Mouse (Mus musculus): ENCODE measurements at regions not wholly inside any gene's neighbourhood (a gene's known extent, or its start where the extent isn't known, plus 50 kb on each side); places are given as distances from the start of the nearest gene placed in this dataset.

- Histone ChIP-seq H3K4me2 (replicated peaks) (no peak overlapping the region), H3K4me3 (replicated peaks; ENCODE audit: low read length) (no peak overlapping the region), H3K9me3 (ENCODE audit: control insufficient read depth, low read length) (no peaks in the 10 kb centered on the region), H3K36me3 (replicated peaks; ENCODE audit: control insufficient read depth, insufficient read depth) (no peaks in the 10 kb centered on the region), H3K27ac (no peak overlapping the region), H3K4me1 (replicated peaks; ENCODE audit: control insufficient read depth, insufficient read depth, low read length) (no peaks in the 10 kb centered on the region), H3K27me3 (ENCODE audit: control insufficient read depth, insufficient read depth, low read length) (no peaks in the 10 kb centered on the region), H3K9ac (no peak overlapping the region)
- DNase-seq (ENCODE audit: low spot score) (no peak), ATAC-seq (ENCODE audit: low FRiP score) (peak; percentile 65)
- 80% methylated on average over 4 of the region's 4 CpGs for WGBS
Measured at GRCm38 (mm10) chr13:75523293-75524278, 183.0 kb upstream of the Ell2 start.

DNA sequence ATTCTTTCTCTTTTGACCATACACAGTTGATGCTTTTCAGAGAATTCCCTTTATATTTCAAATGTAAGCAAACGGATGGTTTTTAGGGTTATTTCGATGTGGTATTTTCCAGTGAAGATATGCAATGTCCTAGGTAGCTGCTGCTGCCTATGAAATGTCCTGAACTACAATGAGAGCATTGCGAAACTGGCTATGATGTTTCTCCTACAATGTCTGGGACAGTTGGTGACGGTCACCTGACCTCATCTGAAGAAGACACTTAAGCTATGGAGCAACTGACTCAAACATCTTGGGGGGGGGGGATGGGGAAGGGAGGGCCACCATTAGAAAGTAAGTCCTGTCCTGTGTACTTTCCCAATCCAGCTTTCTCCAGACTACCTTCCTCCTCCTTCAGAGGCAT lies 182.1 kb upstream of the Ell2 start:
- Histone ChIP-seq H3K4me2 (replicated peaks) (no peak overlapping the region), H3K27ac (no peak overlapping the region), H3K4me1 (replicated peaks; ENCODE audit: control insufficient read depth, insufficient read depth, low read length) (no peaks in the 10 kb centered on the region), H3K36me3 (replicated peaks; ENCODE audit: control insufficient read depth, insufficient read depth) (no peaks in the 10 kb centered on the region), H3K9ac (no peak overlapping the region), H3K27me3 (ENCODE audit: control insufficient read depth, insufficient read depth, low read length) (no peaks in the 10 kb centered on the region), H3K4me3 (replicated peaks; ENCODE audit: low read length) (no peak overlapping the region), H3K9me3 (ENCODE audit: control insufficient read depth, low read length) (no peaks in the 10 kb centered on the region)
- DNase-seq (ENCODE audit: low spot score) (no peak), ATAC-seq (ENCODE audit: low FRiP score) (no peak)
- WGBS, result 93% methylated on average over 4 of the region's 4 CpGs

GRCm38 (mm10) chr13:75531566-75531965 lies 175.0 kb upstream of the Ell2 start:
- H3K4me3 ChIP-seq (replicated peaks; ENCODE audit: low read length), result no peak overlapping the region
- no peak overlapping the region for H3K9ac ChIP-seq
- H3K36me3 ChIP-seq (replicated peaks; ENCODE audit: control insufficient read depth, insufficient read depth), result no peaks in the 10 kb centered on the region
- WGBS, result 96% methylated on average over 1 of the region's 1 CpGs
- no peak for ATAC-seq (ENCODE audit: low FRiP score)
- no peak for DNase-seq (ENCODE audit: low spot score)
- H3K27me3 ChIP-seq (ENCODE audit: control insufficient read depth, insufficient read depth, low read length), result no peaks in the 10 kb centered on the region
- no peak overlapping the region for H3K27ac ChIP-seq
- H3K4me2 ChIP-seq (replicated peaks), result no peak overlapping the region
- no peaks in the 10 kb centered on the region for H3K9me3 ChIP-seq (ENCODE audit: control insufficient read depth, low read length)
- H3K4me1 ChIP-seq (replicated peaks; ENCODE audit: control insufficient read depth, insufficient read depth, low read length), result no peaks in the 10 kb centered on the region

GRCm38 (mm10) chr13:75541446-75541845 lies 165.1 kb upstream of the Ell2 start:
- H3K36me3 ChIP-seq (replicated peaks; ENCODE audit: control insufficient read depth, insufficient read depth), result no peaks in the 10 kb centered on the region
- H3K9me3 ChIP-seq (ENCODE audit: control insufficient read depth, low read length), result no peaks in the 10 kb centered on the region
- no peaks in the 10 kb centered on the region for H3K4me1 ChIP-seq (replicated peaks; ENCODE audit: control insufficient read depth, insufficient read depth, low read length)
- 48% methylated on average over 2 of the region's 2 CpGs for WGBS
- no peak overlapping the region for H3K4me2 ChIP-seq (replicated peaks)
- H3K4me3 ChIP-seq (replicated peaks; ENCODE audit: low read length), result no peak overlapping the region
- no peak overlapping the region for H3K9ac ChIP-seq
- no peaks in the 10 kb centered on the region for H3K27me3 ChIP-seq (ENCODE audit: control insufficient read depth, insufficient read depth, low read length)
- DNase-seq (ENCODE audit: low spot score) (no peak), ATAC-seq (ENCODE audit: low FRiP score) (no peak)
- no peak overlapping the region for H3K27ac ChIP-seq

- no peak overlapping the region for H3K4me2 ChIP-seq (replicated peaks)
- no peak overlapping the region for H3K27ac ChIP-seq
- no peaks in the 10 kb centered on the region for H3K4me1 ChIP-seq (replicated peaks; ENCODE audit: control insufficient read depth, insufficient read depth, low read length)
- ATAC-seq (ENCODE audit: low FRiP score) (no peak), DNase-seq (ENCODE audit: low spot score) (no peak)
- H3K27me3 ChIP-seq (ENCODE audit: control insufficient read depth, insufficient read depth, low read length), result no peaks in the 10 kb centered on the region
- no peak overlapping the region for H3K4me3 ChIP-seq (replicated peaks; ENCODE audit: low read length)
- no peaks in the 10 kb centered on the region for H3K36me3 ChIP-seq (replicated peaks; ENCODE audit: control insufficient read depth, insufficient read depth)
- no peaks in the 10 kb centered on the region for H3K9me3 ChIP-seq (ENCODE audit: control insufficient read depth, low read length)
- no peak overlapping the region for H3K9ac ChIP-seq
- 80% methylated on average over 2 of the region's 2 CpGs for WGBS
Measured at GRCm38 (mm10) chr13:75542253-75542945, 164.2 kb upstream of the Ell2 start.

DNA sequence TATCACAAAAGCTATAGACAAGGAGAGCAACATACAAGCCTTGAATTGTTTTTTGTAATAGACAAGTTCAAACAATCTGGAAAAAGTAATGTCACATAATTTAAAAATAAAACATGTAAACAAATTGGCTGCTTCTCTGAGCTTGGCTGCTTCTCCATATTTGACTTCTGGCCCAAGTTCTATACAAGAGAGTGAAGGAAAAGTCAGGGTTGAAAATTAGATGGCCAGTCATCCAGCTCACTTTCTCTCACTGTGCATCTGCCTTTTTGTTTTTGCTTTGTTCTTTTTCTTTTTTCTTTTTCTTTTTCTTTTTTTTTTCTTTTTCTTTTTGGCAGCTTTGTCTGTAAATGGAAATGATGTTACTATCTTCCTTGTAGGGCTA lies 163.6 kb upstream of the Ell2 start:
- no peak overlapping the region for H3K9ac ChIP-seq
- no peak for ATAC-seq (ENCODE audit: low FRiP score)
- H3K27me3 ChIP-seq (ENCODE audit: control insufficient read depth, insufficient read depth, low read length), result no peaks in the 10 kb centered on the region
- no peak for DNase-seq (ENCODE audit: low spot score)
- H3K9me3 ChIP-seq (ENCODE audit: control insufficient read depth, low read length), result no peaks in the 10 kb centered on the region
- H3K27ac ChIP-seq, result no peak overlapping the region
- no peaks in the 10 kb centered on the region for H3K4me1 ChIP-seq (replicated peaks; ENCODE audit: control insufficient read depth, insufficient read depth, low read length)
- H3K4me3 ChIP-seq (replicated peaks; ENCODE audit: low read length), result no peak overlapping the region
- no peaks in the 10 kb centered on the region for H3K36me3 ChIP-seq (replicated peaks; ENCODE audit: control insufficient read depth, insufficient read depth)
- H3K4me2 ChIP-seq (replicated peaks), result no peak overlapping the region

DNA sequence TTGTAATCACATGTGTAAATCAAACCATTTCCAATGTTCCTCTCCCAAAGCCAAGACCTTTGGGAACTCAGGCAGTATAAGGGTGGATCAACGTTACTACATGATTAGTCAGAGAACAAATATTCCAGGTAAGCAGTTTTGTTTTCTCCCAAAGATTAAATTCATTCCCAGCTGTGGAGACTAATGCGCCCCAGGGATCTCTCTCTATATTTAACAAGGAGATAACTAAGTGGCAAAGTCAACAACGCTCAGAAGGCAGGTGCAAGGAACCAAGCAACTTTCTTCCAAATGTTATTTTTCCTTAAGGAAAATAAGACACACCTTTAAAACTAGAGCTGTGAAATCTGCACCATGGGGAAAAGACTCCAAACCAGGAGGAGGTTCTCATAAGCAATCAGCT lies 163.0 kb upstream of the Ell2 start:
- Histone ChIP-seq H3K36me3 (replicated peaks; ENCODE audit: control insufficient read depth, insufficient read depth) (no peaks in the 10 kb centered on the region), H3K4me3 (replicated peaks; ENCODE audit: low read length) (no peak overlapping the region), H3K4me2 (replicated peaks) (no peak overlapping the region), H3K27ac (no peak overlapping the region), H3K27me3 (ENCODE audit: control insufficient read depth, insufficient read depth, low read length) (no peaks in the 10 kb centered on the region), H3K4me1 (replicated peaks; ENCODE audit: control insufficient read depth, insufficient read depth, low read length) (no peaks in the 10 kb centered on the region), H3K9ac (no peak overlapping the region), H3K9me3 (ENCODE audit: control insufficient read depth, low read length) (no peaks in the 10 kb centered on the region)
- DNase-seq (ENCODE audit: low spot score) (no peak), ATAC-seq (ENCODE audit: low FRiP score) (no peak)
- WGBS, result 91% methylated on average over 3 of the region's 3 CpGs

GRCm38 (mm10) chr13:75544728-75545127 lies 161.8 kb upstream of the Ell2 start:
- no peak overlapping the region for H3K4me3 ChIP-seq (replicated peaks; ENCODE audit: low read length)
- no peak for ATAC-seq (ENCODE audit: low FRiP score)

DNA sequence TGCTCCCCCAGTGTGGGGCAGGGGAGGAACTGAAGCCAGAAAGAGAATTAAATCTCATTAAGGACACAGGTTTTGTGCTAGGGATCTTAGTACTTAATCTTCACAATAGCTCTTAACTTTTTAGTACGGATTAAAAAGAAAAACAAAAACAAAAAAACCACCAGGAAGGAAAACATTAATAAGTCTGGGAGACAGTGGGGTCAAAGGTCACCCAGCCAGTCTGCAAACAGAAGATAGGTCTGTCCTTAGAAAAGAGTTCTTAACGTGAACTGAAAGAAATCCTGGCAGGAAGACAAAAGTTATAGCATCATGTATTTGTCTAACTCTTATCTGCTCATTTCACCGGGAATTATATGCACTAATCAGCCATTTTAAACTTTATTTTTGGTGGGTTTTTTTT lies 158.8 kb upstream of the Ell2 start:
- no peaks in the 10 kb centered on the region for H3K4me1 ChIP-seq (replicated peaks; ENCODE audit: control insufficient read depth, insufficient read depth, low read length)
- no peaks in the 10 kb centered on the region for H3K27me3 ChIP-seq (ENCODE audit: control insufficient read depth, insufficient read depth, low read length)
- H3K9me3 ChIP-seq (ENCODE audit: control insufficient read depth, low read length), result no peaks in the 10 kb centered on the region
- H3K4me2 ChIP-seq (replicated peaks), result no peak overlapping the region
- DNase-seq (ENCODE audit: low spot score) (no peak), ATAC-seq (ENCODE audit: low FRiP score) (no peak)
- no peak overlapping the region for H3K9ac ChIP-seq
- no peak overlapping the region for H3K27ac ChIP-seq
- H3K4me3 ChIP-seq (replicated peaks; ENCODE audit: low read length), result no peak overlapping the region
- 46% methylated on average over 3 of the region's 3 CpGs for WGBS
- no peaks in the 10 kb centered on the region for H3K36me3 ChIP-seq (replicated peaks; ENCODE audit: control insufficient read depth, insufficient read depth)

More at GRCm38 (mm10) chr13:75544728-75545127, 161.8 kb upstream of the Ell2 start:
- Histone ChIP-seq H3K36me3 (replicated peaks; ENCODE audit: control insufficient read depth, insufficient read depth) (no peaks in the 10 kb centered on the region), H3K9me3 (ENCODE audit: control insufficient read depth, low read length) (no peaks in the 10 kb centered on the region), H3K27me3 (ENCODE audit: control insufficient read depth, insufficient read depth, low read length) (no peaks in the 10 kb centered on the region), H3K9ac (no peak overlapping the region), H3K27ac (no peak overlapping the region), H3K4me1 (replicated peaks; ENCODE audit: control insufficient read depth, insufficient read depth, low read length) (no peaks in the 10 kb centered on the region), H3K4me2 (replicated peaks) (no peak overlapping the region)
- no peak for DNase-seq (ENCODE audit: low spot score)

All from hindbrain, embryonic 14.5 days (tissue).